Mouse (Mus musculus): Measurements from ENCODE around the gene Vtcn1. TPM values are rescaled to one million over a fixed set of nuclear protein-coding genes. Genes with fewer than 3 reads are reported as not detected.

The Vtcn1 gene
- not detected in 2 replicates for polyA plus RNA-seq (2014; fragmentation: Nextera tagmentation; extraction: Ambion mirVana)

DNA sequence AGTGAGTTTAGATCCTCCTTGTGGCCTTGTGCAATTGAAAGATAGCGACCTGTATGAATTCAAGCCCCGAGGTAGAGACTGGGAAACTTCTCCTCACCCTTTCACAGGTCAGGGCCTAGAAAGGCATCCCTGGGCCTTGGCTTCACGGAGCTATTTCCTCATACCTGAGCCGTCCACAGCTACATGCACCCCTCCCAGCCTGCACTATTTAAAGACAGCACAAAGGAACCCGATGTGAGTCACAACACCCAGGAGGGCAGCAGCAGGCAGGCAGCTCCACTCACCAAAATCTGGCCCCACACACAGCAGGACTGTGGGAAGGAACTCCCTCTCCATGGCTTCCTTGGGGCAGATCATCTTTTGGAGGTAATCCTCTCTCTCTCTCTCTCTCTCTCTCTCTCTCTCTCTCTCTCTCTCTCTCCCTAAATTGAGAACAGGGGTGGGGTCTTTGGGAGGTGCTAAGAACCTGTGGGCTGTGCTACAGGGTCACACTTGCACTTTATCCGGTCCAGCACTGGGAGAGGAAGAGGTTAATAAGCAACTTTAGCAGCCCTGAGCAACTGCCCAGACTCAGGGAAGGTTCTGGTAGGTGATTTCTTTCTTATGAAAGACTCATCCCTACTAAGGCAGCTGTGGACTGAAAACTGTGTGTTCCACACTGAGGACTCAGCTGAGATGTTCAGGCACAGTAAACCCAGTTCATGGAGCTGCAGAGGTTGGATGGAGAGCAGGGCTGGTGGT lies at the start of gene Vtcn1:
Gene Vtcn1, plus strand, starts transcription at position 235 of the 741 bp plus-strand sequence.
- Histone ChIP-seq H3K27ac (replicated peaks; ENCODE audit: low read depth, low read length) (no peak within 1 kb of the TSS), H3K9ac (replicated peaks; ENCODE audit: low read length) (no peak within 1 kb of the TSS), H3K4me1 (ENCODE audit: control insufficient read depth, insufficient read depth, low read length) (no peaks in the 10 kb centered on the region), H3K4me3 (replicated peaks; ENCODE audit: low read depth, low read length) (no peak within 1 kb of the TSS), H3K27me3 (ENCODE audit: control insufficient read depth, insufficient read depth, low read length) (no peaks in the 10 kb centered on the region), H3K4me2 (ENCODE audit: low read length) (no peak within 1 kb of the TSS), H3K9me3 (ENCODE audit: control insufficient read depth, low read length) (no peaks in the 10 kb centered on the region), H3K36me3 (ENCODE audit: control insufficient read depth, insufficient read depth, low read length) (no peaks in the 10 kb centered on the region)
- DNase-seq = no peak
- WGBS = 64% methylated on average over 6 of the region's 6 CpGs
- ATAC-seq (ENCODE audit: low FRiP score, low TSS enrichment) = no peak

DNA sequence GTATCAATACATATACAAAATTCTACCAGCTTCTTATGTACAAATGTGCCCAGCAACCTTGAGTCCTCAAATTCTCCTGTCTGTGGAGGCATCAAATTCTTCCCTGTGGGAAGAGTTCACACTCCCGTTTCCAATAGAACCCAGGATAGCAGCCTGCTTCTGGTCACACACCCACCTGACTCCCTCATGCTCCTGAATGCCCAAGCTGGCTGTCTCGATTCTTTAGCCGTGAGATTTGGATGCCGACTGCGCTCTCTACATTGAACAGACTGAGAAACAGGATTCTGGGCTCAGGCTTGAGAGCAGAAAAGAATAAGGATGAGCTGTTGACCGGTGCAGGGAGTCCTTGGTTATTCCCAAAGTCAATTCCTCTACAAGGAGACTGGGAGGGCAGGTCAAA lies 48.3 kb upstream of the Vtcn1 start:
- DNase-seq (no peak), ATAC-seq (ENCODE audit: low FRiP score, low TSS enrichment) (no peak)
- no peak overlapping the region for H3K9ac ChIP-seq (replicated peaks; ENCODE audit: low read length)
- H3K4me2 ChIP-seq (ENCODE audit: low read length) = no peak overlapping the region
- no peak overlapping the region for H3K27ac ChIP-seq (replicated peaks; ENCODE audit: low read depth, low read length)
- 86% methylated on average over 6 of the region's 6 CpGs for WGBS
- no peaks in the 10 kb centered on the region for H3K9me3 ChIP-seq (ENCODE audit: control insufficient read depth, low read length)
- H3K4me1 ChIP-seq (ENCODE audit: control insufficient read depth, insufficient read depth, low read length) = no peaks in the 10 kb centered on the region
- no peaks in the 10 kb centered on the region for H3K27me3 ChIP-seq (ENCODE audit: control insufficient read depth, insufficient read depth, low read length)
- no peak overlapping the region for H3K4me3 ChIP-seq (replicated peaks; ENCODE audit: low read depth, low read length)
- no peaks in the 10 kb centered on the region for H3K36me3 ChIP-seq (ENCODE audit: control insufficient read depth, insufficient read depth, low read length)

DNA sequence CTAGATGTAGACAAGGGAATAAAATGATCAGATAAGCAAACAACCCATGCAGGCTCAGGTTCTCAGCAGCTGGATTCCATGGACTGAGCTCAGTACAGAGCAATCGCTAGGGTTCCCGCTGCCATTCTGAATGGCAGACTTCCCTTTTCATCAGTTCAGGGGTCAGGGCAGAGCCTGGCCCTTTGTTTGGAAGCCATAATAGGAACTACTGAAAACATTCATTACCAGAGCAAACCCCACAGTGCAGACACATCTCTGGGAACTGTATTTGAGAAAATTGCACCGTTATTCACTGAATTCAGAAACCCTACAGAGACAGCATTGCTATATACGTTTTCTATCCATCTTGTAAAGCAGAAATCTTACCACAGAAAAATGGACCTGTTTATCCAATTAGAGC lies 47.7 kb upstream of the Vtcn1 start:
- H3K27ac ChIP-seq (replicated peaks; ENCODE audit: low read depth, low read length) = no peak overlapping the region
- no peak overlapping the region for H3K9ac ChIP-seq (replicated peaks; ENCODE audit: low read length)
- no peak overlapping the region for H3K4me3 ChIP-seq (replicated peaks; ENCODE audit: low read depth, low read length)
- no peaks in the 10 kb centered on the region for H3K4me1 ChIP-seq (ENCODE audit: control insufficient read depth, insufficient read depth, low read length)
- no peak for ATAC-seq (ENCODE audit: low FRiP score, low TSS enrichment)
- H3K4me2 ChIP-seq (ENCODE audit: low read length) = no peak overlapping the region
- WGBS = 29% methylated on average over 4 of the region's 4 CpGs
- H3K27me3 ChIP-seq (ENCODE audit: control insufficient read depth, insufficient read depth, low read length) = no peaks in the 10 kb centered on the region
- H3K9me3 ChIP-seq (ENCODE audit: control insufficient read depth, low read length) = no peaks in the 10 kb centered on the region
- no peaks in the 10 kb centered on the region for H3K36me3 ChIP-seq (ENCODE audit: control insufficient read depth, insufficient read depth, low read length)
- no peak for DNase-seq

DNA sequence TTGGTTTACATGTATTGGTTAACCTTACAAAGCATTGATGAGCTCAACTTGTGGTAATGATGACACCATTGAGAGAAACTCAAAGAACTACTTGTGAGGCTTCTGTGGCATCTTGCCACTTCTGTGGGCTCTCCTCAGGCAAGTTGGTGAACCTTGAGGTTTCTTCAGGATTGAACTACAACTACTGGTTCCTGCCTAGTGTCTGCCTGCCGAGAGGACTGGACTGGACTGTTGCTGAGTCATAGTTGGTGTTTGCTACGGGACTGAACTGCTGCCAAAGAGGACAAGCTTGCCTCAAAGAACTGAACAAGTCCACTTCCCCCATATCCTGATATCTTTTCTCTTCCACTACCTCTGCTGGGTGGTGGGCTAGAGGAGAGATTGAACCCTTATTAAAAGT lies 39.2 kb upstream of the Vtcn1 start:
- H3K27me3 ChIP-seq (ENCODE audit: control insufficient read depth, insufficient read depth, low read length) = no peaks in the 10 kb centered on the region
- no peak for DNase-seq
- H3K27ac ChIP-seq (replicated peaks; ENCODE audit: low read depth, low read length) = no peak overlapping the region
- H3K4me3 ChIP-seq (replicated peaks; ENCODE audit: low read depth, low read length) = no peak overlapping the region
- H3K4me1 ChIP-seq (ENCODE audit: control insufficient read depth, insufficient read depth, low read length) = no peaks in the 10 kb centered on the region
- 81% methylated on average over 2 of the region's 2 CpGs for WGBS
- ATAC-seq (ENCODE audit: low FRiP score, low TSS enrichment) = no peak
- H3K9ac ChIP-seq (replicated peaks; ENCODE audit: low read length) = no peak overlapping the region
- no peak overlapping the region for H3K4me2 ChIP-seq (ENCODE audit: low read length)
- no peaks in the 10 kb centered on the region for H3K36me3 ChIP-seq (ENCODE audit: control insufficient read depth, insufficient read depth, low read length)
- no peaks in the 10 kb centered on the region for H3K9me3 ChIP-seq (ENCODE audit: control insufficient read depth, low read length)

DNA sequence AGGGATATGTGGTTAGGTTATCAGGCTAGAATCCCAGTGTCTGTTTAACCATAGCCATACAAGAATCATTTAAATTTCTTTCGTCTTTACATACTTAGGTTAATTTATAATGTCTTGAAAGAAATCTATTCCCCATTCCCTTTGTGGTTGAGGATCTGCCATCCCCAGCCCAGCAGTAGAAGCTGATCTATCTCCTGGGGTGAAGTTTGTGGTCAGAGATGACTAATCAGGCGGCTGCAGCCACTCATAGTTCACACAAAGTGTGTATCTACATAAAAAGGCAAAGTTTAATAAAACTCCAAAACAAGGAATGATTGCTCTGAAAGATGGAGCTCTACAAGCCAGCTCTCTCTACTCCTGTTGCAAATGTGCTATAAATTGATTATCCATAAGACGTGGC lies 33.6 kb upstream of the Vtcn1 start:
- no peaks in the 10 kb centered on the region for H3K27me3 ChIP-seq (ENCODE audit: control insufficient read depth, insufficient read depth, low read length)
- no peak overlapping the region for H3K9ac ChIP-seq (replicated peaks; ENCODE audit: low read length)
- ATAC-seq (ENCODE audit: low FRiP score, low TSS enrichment) = no peak
- DNase-seq = no peak
- H3K4me1 ChIP-seq (ENCODE audit: control insufficient read depth, insufficient read depth, low read length) = no peaks in the 10 kb centered on the region
- no peak overlapping the region for H3K27ac ChIP-seq (replicated peaks; ENCODE audit: low read depth, low read length)
- WGBS = 87% methylated on average over 3 of the region's 3 CpGs
- no peaks in the 10 kb centered on the region for H3K9me3 ChIP-seq (ENCODE audit: control insufficient read depth, low read length)
- H3K4me3 ChIP-seq (replicated peaks; ENCODE audit: low read depth, low read length) = no peak overlapping the region
- no peak overlapping the region for H3K4me2 ChIP-seq (ENCODE audit: low read length)
- no peaks in the 10 kb centered on the region for H3K36me3 ChIP-seq (ENCODE audit: control insufficient read depth, insufficient read depth, low read length)

DNA sequence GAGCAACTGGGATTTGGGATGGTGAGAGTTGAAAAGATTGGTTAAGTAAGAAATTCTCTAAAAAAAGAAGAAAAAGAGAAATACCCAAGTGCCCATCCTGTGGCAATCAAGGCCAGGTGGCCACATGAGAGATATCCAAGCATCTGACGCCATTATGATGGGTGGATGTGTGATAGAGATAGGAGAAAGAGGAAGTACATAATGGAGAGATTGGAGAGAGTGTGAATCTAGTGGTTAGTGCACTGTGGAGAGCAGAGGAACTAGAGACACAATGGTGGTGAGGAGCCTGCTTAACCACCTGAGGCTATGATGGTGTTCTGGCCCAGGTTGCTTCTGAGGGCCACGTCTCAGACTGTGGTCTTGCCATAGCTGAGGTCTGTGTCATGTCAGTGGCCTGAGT lies 31.9 kb upstream of the Vtcn1 start:
- Histone ChIP-seq H3K27me3 (ENCODE audit: control insufficient read depth, insufficient read depth, low read length) (no peaks in the 10 kb centered on the region), H3K27ac (replicated peaks; ENCODE audit: low read depth, low read length) (no peak overlapping the region), H3K9ac (replicated peaks; ENCODE audit: low read length) (no peak overlapping the region), H3K4me2 (ENCODE audit: low read length) (no peak overlapping the region), H3K36me3 (ENCODE audit: control insufficient read depth, insufficient read depth, low read length) (no peaks in the 10 kb centered on the region), H3K4me3 (replicated peaks; ENCODE audit: low read depth, low read length) (no peak overlapping the region), H3K9me3 (ENCODE audit: control insufficient read depth, low read length) (no peaks in the 10 kb centered on the region), H3K4me1 (ENCODE audit: control insufficient read depth, insufficient read depth, low read length) (no peaks in the 10 kb centered on the region)
- ATAC-seq (ENCODE audit: low FRiP score, low TSS enrichment) (no peak), DNase-seq (no peak)
- WGBS = 88% methylated on average over 2 of the region's 2 CpGs

DNA sequence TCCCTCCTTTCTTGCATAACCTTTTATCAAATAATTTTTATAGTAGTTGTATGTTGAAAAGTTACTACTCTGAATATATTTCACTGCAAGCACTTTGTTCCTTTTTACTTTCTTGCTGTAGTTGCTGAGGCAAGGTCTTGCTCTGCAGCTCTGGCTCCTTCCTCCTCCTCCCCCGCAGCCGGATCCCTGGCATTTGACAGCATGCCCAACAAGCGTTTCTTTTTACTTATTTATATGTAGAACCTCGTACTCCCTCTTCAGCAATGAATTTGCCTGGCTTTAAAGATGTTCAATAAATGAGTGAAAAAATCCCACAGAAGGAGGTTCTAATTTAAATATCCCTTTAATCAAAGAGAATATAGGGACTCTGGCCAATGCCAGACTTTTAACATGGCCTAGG lies 28.7 kb upstream of the Vtcn1 start:
- 64% methylated on average over 4 of the region's 4 CpGs for WGBS

DNA sequence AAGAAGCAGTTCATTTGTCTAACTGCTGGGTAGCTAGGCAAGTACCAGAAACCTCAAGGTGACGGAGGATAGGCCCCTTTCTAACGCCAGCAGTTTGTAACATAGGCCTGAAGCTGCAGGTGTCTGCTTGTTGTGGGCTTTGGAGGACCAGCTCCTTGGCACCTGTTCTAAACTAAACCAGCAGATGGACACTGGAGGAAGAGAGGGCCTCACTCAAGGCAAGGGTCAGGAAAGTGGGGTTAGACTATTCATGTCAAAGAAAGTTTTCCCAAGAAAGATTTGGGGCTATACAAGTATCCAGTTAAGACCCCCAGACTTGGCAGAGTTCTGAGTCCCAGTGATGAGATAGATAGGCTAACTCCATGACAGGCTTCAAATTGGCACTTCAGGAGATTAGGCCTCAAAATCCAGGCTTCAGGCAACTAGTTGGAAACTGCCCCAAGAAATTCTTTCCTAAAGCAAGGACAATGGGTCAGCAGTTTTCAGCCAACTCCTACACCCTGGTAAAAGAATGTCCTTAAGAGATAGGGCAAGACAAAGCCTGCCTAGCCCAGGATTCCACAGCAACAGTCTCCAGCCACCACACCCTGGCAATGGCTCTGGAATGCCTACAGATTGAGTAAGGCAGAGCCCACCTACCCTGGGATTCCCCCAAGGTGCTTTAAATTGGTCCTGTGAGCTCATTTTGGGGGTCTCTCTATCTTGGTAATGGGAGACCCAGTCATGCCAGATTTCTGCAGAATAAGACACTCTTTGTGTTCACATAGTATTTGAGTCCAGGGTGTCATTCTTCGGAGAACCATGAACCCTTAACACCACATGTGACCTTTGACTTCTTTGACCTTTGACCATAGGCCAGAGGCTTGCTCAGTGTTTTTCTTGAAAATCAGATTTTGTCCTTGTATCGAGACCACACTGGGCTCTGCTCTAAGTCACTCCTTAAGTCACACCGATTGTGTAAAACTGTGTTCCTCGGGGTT lies 27.8 kb upstream of the Vtcn1 start:
- no peaks in the 10 kb centered on the region for H3K4me1 ChIP-seq (ENCODE audit: control insufficient read depth, insufficient read depth, low read length)
- no peaks in the 10 kb centered on the region for H3K36me3 ChIP-seq (ENCODE audit: control insufficient read depth, insufficient read depth, low read length)
- H3K9ac ChIP-seq (replicated peaks; ENCODE audit: low read length) = no peak overlapping the region
- H3K4me3 ChIP-seq (replicated peaks; ENCODE audit: low read depth, low read length) = no peak overlapping the region
- no peaks in the 10 kb centered on the region for H3K27me3 ChIP-seq (ENCODE audit: control insufficient read depth, insufficient read depth, low read length)
- H3K9me3 ChIP-seq (ENCODE audit: control insufficient read depth, low read length) = no peaks in the 10 kb centered on the region
- WGBS = 82% methylated on average over 6 of the region's 6 CpGs
- DNase-seq = no peak
- no peak overlapping the region for H3K4me2 ChIP-seq (ENCODE audit: low read length)
- H3K27ac ChIP-seq (replicated peaks; ENCODE audit: low read depth, low read length) = no peak overlapping the region
- ATAC-seq (ENCODE audit: low FRiP score, low TSS enrichment) = no peak

More for the DNA sequence above, 28.7 kb upstream of the Vtcn1 start:
- H3K4me3 ChIP-seq (replicated peaks; ENCODE audit: low read depth, low read length) = no peak overlapping the region
- ATAC-seq (ENCODE audit: low FRiP score, low TSS enrichment) = no peak
- no peaks in the 10 kb centered on the region for H3K9me3 ChIP-seq (ENCODE audit: control insufficient read depth, low read length)
- H3K9ac ChIP-seq (replicated peaks; ENCODE audit: low read length) = no peak overlapping the region
- DNase-seq = no peak
- H3K36me3 ChIP-seq (ENCODE audit: control insufficient read depth, insufficient read depth, low read length) = no peaks in the 10 kb centered on the region
- H3K4me1 ChIP-seq (ENCODE audit: control insufficient read depth, insufficient read depth, low read length) = no peaks in the 10 kb centered on the region
- no peaks in the 10 kb centered on the region for H3K27me3 ChIP-seq (ENCODE audit: control insufficient read depth, insufficient read depth, low read length)
- no peak overlapping the region for H3K27ac ChIP-seq (replicated peaks; ENCODE audit: low read depth, low read length)
- no peak overlapping the region for H3K4me2 ChIP-seq (ENCODE audit: low read length)

Data from midbrain, embryonic 14.5 days (tissue).